Mouse (Mus musculus): ENCODE measurements at regions not wholly inside any gene's neighbourhood (a gene's known extent, or its start where the extent isn't known, plus 50 kb on each side); places are given as distances from the start of the nearest gene placed in this dataset.
A peak's percentile ranks its signal among the peaks of the same experiment; 100 is the strongest.

DNA sequence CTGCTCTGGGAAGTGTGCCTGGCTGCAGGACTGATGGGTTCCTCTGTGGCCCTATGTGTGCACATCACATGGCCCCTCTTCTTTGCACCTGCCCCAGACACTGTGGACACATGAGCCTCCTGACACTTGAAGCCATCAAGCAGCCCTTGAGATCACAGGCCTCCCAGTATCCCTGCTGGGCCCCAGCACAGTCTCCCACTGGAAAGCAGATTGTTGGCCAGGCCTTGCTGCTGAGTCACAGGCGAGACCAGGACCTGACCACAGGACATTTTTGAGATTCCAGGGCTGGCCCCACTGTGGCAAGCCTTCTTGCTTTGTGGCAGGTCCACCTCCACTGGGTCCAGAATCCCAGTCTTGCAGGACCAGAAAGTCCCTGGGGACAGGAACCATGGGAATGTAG lies 105.5 kb upstream of the Ccnd1 start:
- no peak for TF ChIP-seq POLR2A (IDR thresholded peaks at IDR 0.05; ENCODE audit: borderline replicate concordance, extremely low read depth, insufficient read depth, insufficient read length)

DNA sequence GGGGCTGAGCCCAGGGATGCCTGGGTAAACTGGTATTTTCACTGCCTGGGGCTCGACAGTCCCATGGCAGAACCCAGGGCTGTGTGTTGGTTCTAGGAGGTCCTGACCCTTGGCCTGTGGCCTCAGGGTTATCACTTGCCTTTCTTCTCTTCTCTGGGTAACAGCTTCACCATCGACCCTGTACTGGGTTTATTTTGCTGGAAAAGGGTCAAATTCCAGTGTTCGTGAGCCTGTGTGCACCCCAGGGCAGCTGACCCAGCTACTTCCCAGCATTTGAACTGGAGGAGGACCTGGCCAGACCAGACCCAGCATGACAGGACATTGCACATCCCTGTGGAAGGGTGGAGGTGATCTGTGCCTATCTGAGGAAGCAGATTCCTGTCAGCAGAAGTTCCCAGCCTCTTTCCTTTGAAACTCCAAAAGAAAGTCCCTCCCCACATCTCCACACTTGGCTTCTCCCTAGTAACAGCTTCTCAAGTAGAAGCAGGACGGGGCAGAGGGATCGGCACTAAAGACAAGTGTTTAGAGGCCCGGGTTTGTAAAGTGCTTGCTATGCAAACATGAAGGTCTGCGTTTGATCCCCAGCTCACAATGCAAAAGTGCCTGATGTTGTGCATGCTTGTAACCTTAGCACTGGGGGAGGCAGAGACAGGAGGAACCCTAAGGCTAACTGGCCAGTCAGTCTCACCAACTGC lies 103.9 kb upstream of the Ccnd1 start:
- WGBS, result 47% methylated on average over 7 of the region's 7 CpGs
- no peaks in the 10 kb centered on the region for H3K9me3 ChIP-seq (ENCODE audit: control insufficient read depth, low read length)
- no peak for TF ChIP-seq POLR2A (IDR thresholded peaks at IDR 0.05; ENCODE audit: borderline replicate concordance, extremely low read depth, insufficient read depth, insufficient read length)
- H3K4me1 ChIP-seq (ENCODE audit: control insufficient read depth, insufficient read depth, low read length), result peaks cover 7% of the 10 kb centered on the region
- H3K36me3 ChIP-seq (ENCODE audit: control insufficient read depth, insufficient read depth, low read length), result no peaks in the 10 kb centered on the region
- no peak overlapping the region for H3K27ac ChIP-seq (replicated peaks; ENCODE audit: low read depth, low read length)
- H3K4me2 ChIP-seq (replicated peaks; ENCODE audit: low read depth, low read length, severe bottlenecking), result no peak overlapping the region
- DNase-seq (ENCODE audit: low spot score), result no peak
- no peak overlapping the region for H3K4me3 ChIP-seq (replicated peaks; ENCODE audit: low read length)
- H3K27me3 ChIP-seq (ENCODE audit: control insufficient read depth, insufficient read depth, low read length), result no peaks in the 10 kb centered on the region
- no peak overlapping the region for H3K9ac ChIP-seq (ENCODE audit: low read depth, low read length, severe bottlenecking)
- no peak for ATAC-seq (ENCODE audit: low FRiP score, low read depth)

More for the DNA sequence above, 105.5 kb upstream of the Ccnd1 start:
- peaks cover 7% of the 10 kb centered on the region for H3K4me1 ChIP-seq (ENCODE audit: control insufficient read depth, insufficient read depth, low read length)
- ATAC-seq (ENCODE audit: low FRiP score, low read depth), result no peak
- H3K4me2 ChIP-seq (replicated peaks; ENCODE audit: low read depth, low read length, severe bottlenecking), result no peak overlapping the region
- no peak overlapping the region for H3K9ac ChIP-seq (ENCODE audit: low read depth, low read length, severe bottlenecking)
- WGBS, result 64% methylated on average over 1 of the region's 1 CpGs
- H3K27me3 ChIP-seq (ENCODE audit: control insufficient read depth, insufficient read depth, low read length), result no peaks in the 10 kb centered on the region
- DNase-seq (ENCODE audit: low spot score), result no peak
- H3K4me3 ChIP-seq (replicated peaks; ENCODE audit: low read length), result no peak overlapping the region
- no peaks in the 10 kb centered on the region for H3K36me3 ChIP-seq (ENCODE audit: control insufficient read depth, insufficient read depth, low read length)
- no peak overlapping the region for H3K27ac ChIP-seq (replicated peaks; ENCODE audit: low read depth, low read length)
- H3K9me3 ChIP-seq (ENCODE audit: control insufficient read depth, low read length), result no peaks in the 10 kb centered on the region

DNA sequence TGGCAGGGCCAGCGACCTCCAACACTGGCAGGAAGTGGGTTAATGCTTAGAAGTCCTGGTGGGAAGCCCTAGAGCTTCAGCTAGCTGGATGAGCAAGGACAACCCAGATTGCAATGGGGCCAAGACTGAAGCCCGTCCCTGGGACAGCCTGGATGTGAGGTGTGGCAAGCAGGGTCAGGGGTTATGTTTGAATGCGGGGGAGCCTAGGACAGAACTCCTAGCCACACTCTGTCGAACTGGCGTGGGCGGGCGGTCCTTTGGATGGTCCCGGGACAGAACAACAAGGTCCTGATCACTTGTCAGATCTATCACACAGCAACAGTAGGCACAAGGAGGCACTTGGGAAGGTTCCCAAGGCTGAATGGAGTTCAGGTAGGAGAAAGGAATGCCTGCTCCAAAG lies 101.1 kb upstream of the Ccnd1 start:
- Histone ChIP-seq H3K9ac (ENCODE audit: low read depth, low read length, severe bottlenecking) (no peak overlapping the region), H3K36me3 (ENCODE audit: control insufficient read depth, insufficient read depth, low read length) (no peaks in the 10 kb centered on the region), H3K27ac (replicated peaks; ENCODE audit: low read depth, low read length) (no peak overlapping the region), H3K4me2 (replicated peaks; ENCODE audit: low read depth, low read length, severe bottlenecking) (no peak overlapping the region), H3K9me3 (ENCODE audit: control insufficient read depth, low read length) (no peaks in the 10 kb centered on the region), H3K4me1 (ENCODE audit: control insufficient read depth, insufficient read depth, low read length) (no peaks in the 10 kb centered on the region), H3K4me3 (replicated peaks; ENCODE audit: low read length) (no peak overlapping the region), H3K27me3 (ENCODE audit: control insufficient read depth, insufficient read depth, low read length) (no peaks in the 10 kb centered on the region)
- DNase-seq (ENCODE audit: low spot score) (no peak), ATAC-seq (ENCODE audit: low FRiP score, low read depth) (no peak)
- 84% methylated on average over 8 of the region's 8 CpGs for WGBS
- no peak for TF ChIP-seq POLR2A (IDR thresholded peaks at IDR 0.05; ENCODE audit: borderline replicate concordance, extremely low read depth, insufficient read depth, insufficient read length)

DNA sequence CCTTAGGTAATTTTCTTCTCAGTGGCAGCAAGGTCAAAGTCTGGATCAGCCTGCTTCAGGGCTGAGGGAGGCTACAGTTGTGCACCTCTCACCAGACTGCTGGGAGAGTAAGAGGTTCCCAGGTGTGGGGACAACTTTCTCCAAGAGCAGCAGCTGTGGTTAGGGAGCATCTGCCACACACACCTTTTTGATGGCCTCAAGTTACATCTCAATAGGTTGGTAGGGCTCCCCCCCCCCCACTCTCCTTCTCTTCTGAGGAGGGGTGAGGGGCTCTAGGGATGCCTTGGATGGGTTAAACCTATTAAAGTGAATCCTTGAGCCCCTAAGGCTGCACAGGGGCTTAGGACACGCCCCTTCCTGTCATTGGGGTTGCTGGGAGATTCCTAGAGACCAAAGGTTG lies 94.7 kb upstream of the Ccnd1 start:
- no peaks in the 10 kb centered on the region for H3K9me3 ChIP-seq (ENCODE audit: control insufficient read depth, low read length)
- 64% methylated on average over 1 of the region's 1 CpGs for WGBS
- H3K4me2 ChIP-seq (replicated peaks; ENCODE audit: low read depth, low read length, severe bottlenecking), result no peak overlapping the region
- H3K27ac ChIP-seq (replicated peaks; ENCODE audit: low read depth, low read length), result no peak overlapping the region
- no peak overlapping the region for H3K4me3 ChIP-seq (replicated peaks; ENCODE audit: low read length)
- H3K4me1 ChIP-seq (ENCODE audit: control insufficient read depth, insufficient read depth, low read length), result peaks cover 17% of the 10 kb centered on the region
- H3K9ac ChIP-seq (ENCODE audit: low read depth, low read length, severe bottlenecking), result no peak overlapping the region
- H3K36me3 ChIP-seq (ENCODE audit: control insufficient read depth, insufficient read depth, low read length), result no peaks in the 10 kb centered on the region
- no peaks in the 10 kb centered on the region for H3K27me3 ChIP-seq (ENCODE audit: control insufficient read depth, insufficient read depth, low read length)
- DNase-seq (ENCODE audit: low spot score) (no peak), ATAC-seq (ENCODE audit: low FRiP score, low read depth) (no peak)
- TF ChIP-seq POLR2A (IDR thresholded peaks at IDR 0.05; ENCODE audit: borderline replicate concordance, extremely low read depth, insufficient read depth, insufficient read length), result no peak

DNA sequence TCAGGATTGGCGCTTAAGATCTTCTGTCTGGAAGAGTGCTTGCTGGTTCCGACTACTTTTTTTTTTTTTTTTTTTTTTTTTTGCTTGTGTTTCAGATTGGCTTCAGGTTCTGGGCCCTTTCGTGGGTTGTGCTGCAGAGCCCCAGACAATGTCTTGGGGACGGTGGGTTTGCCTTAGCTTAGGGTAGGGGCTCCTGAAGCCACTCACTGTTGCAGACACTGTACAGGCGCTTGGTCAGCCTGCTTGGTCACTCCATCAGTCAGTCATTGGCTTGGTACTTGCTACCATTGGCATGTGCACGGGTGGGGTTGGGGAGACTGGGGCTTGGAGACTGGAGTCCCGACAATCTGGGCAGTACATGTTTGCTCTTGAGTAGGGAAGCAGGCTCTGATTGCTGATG lies 91.5 kb upstream of the Ccnd1 start:
- peak overlapping the region; percentile 52 for H3K4me2 ChIP-seq (replicated peaks; ENCODE audit: low read depth, low read length, severe bottlenecking)
- H3K4me3 ChIP-seq (replicated peaks; ENCODE audit: low read length), result peak overlapping the region; percentile 30
- no peak for TF ChIP-seq POLR2A (IDR thresholded peaks at IDR 0.05; ENCODE audit: borderline replicate concordance, extremely low read depth, insufficient read depth, insufficient read length)
- H3K9ac ChIP-seq (ENCODE audit: low read depth, low read length, severe bottlenecking), result no peak overlapping the region; the same call in 1 of the 2 replicates
- no peaks in the 10 kb centered on the region for H3K27me3 ChIP-seq (ENCODE audit: control insufficient read depth, insufficient read depth, low read length)
- peaks cover 17% of the 10 kb centered on the region for H3K4me1 ChIP-seq (ENCODE audit: control insufficient read depth, insufficient read depth, low read length)
- DNase-seq (ENCODE audit: low spot score), result no peak
- ATAC-seq (ENCODE audit: low FRiP score, low read depth), result peak; percentile 20
- H3K36me3 ChIP-seq (ENCODE audit: control insufficient read depth, insufficient read depth, low read length), result no peaks in the 10 kb centered on the region
- H3K27ac ChIP-seq (replicated peaks; ENCODE audit: low read depth, low read length), result 0 out of 2 replicates have a peak overlapping the region, but pooled peaks have one; percentile 70
- no peaks in the 10 kb centered on the region for H3K9me3 ChIP-seq (ENCODE audit: control insufficient read depth, low read length)
- 9% methylated on average over 6 of the region's 7 CpGs for WGBS
